Mouse (Mus musculus) liver, embryonic 18 days (tissue): ENCODE data around the gene Krt19. TPM values are rescaled to one million over a fixed set of nuclear protein-coding genes. Genes with fewer than 3 reads are reported as not detected.

ENCODE experiments used
- polyA plus RNA-seq: library from polyadenylated mRNA; depleted of rRNA; stranded (reverse); fragments of >200 nt; gene quantifications from 2 replicates; pipeline ENCODE4 v1.2.3, GENCODE M21; 2012; rRNA removed

Krt19 gene
- 7.7 and 10.3 TPM in 2 replicates for polyA plus RNA-seq

GRCm38 (mm10) chr11:100148615-100149330 lies at the start of gene Krt19:
Krt19 (minus strand) TSS chr11:100148665.

GRCm38 (mm10) chr11:100192992-100193391 lies 44.5 kb upstream of the Krt19 start, which contains the start of gene Krt9:
Krt9 (minus strand) TSS chr11:100193246.

GRCm38 (mm10) chr11:100135731-100136130 lies 12.7 kb downstream of the Krt19 start, which contains the start of gene Krt15:
Krt15 (minus strand) TSS chr11:100135928.

GRCm38 (mm10) chr11:100121466-100121865 lies 27.0 kb downstream of the Krt19 start, which contains the start of gene Krt13:
Krt13 (minus strand) TSS chr11:100121566.

GRCm38 (mm10) chr11:100105576-100106122 lies 42.8 kb downstream of the Krt19 start, which contains the start of gene Krt36:
Krt36 (minus strand) TSS chr11:100105626.

GRCm38 (mm10) chr11:100096141-100096540 lies 52.3 kb downstream of the Krt19 start, which contains the start of gene Krt35:
Krt35 (minus strand) TSS chr11:100096241.

Other genes with a start within 250 kb of the Krt19 start
- gene Krtap31-1, start 240.7 kb downstream of the Krt19 start, polyA plus RNA-seq: not detected in 2 replicates
- not detected in 2 replicates for gene Gm11565, start 233.9 kb downstream of the Krt19 start, polyA plus RNA-seq
- gene Krtap31-2, start 212.4 kb downstream of the Krt19 start, polyA plus RNA-seq: not detected in 2 replicates
- not detected in 2 replicates for gene Krtap9-5, start 200.2 kb downstream of the Krt19 start, polyA plus RNA-seq
- gene Krtap29-1, start 169.6 kb downstream of the Krt19 start, polyA plus RNA-seq: not detected in 2 replicates
- not detected in 2 replicates for gene Krtap16-1, start 162.1 kb downstream of the Krt19 start, polyA plus RNA-seq
- not detected in 2 replicates for gene Krtap17-1, start 154.7 kb downstream of the Krt19 start, polyA plus RNA-seq
- not detected in 2 replicates for gene Krt33a, start 132.5 kb downstream of the Krt19 start, polyA plus RNA-seq
- gene Krt33b, start 118.8 kb downstream of the Krt19 start, polyA plus RNA-seq: not detected in 2 replicates
- not detected in 2 replicates for gene Krt34, start 107.1 kb downstream of the Krt19 start, polyA plus RNA-seq
- not detected in 2 replicates for gene Krt31, start 98.1 kb downstream of the Krt19 start, polyA plus RNA-seq
- gene Krt32, start 60.4 kb downstream of the Krt19 start, polyA plus RNA-seq: not detected in 2 replicates
- gene Krt35, start 52.4 kb downstream of the Krt19 start, polyA plus RNA-seq: not detected in 2 replicates
- not detected in 2 replicates for gene Krt36, start 43.0 kb downstream of the Krt19 start, polyA plus RNA-seq
- gene Krt13, start 27.1 kb downstream of the Krt19 start, polyA plus RNA-seq: not detected in 2 replicates
- gene Krt15, start 12.7 kb downstream of the Krt19 start, polyA plus RNA-seq: 0.02 TPM in 1 of 2 replicates, not detected in the other
- gene Krt9, start 44.6 kb upstream of the Krt19 start, polyA plus RNA-seq: not detected in 2 replicates
- 0.66 and 0.87 TPM in 2 replicates for gene Krt14, start 58.9 kb upstream of the Krt19 start, polyA plus RNA-seq
- gene Krt16, start 100.2 kb upstream of the Krt19 start, polyA plus RNA-seq: not detected in 2 replicates
- gene Krt17, start 112.4 kb upstream of the Krt19 start, polyA plus RNA-seq: 0.17 and 0.23 TPM in 2 replicates
- gene Krt42, start 121.2 kb upstream of the Krt19 start, polyA plus RNA-seq: not detected in 2 replicates
- gene Eif1, start 171.2 kb upstream of the Krt19 start, polyA plus RNA-seq: 204 and 219 TPM in 2 replicates
- gene Gast, start 185.7 kb upstream of the Krt19 start, polyA plus RNA-seq: not detected in 2 replicates
- gene Hap1, start 207.5 kb upstream of the Krt19 start, polyA plus RNA-seq: 1.2 and 1.3 TPM in 2 replicates
- 11.3 and 13.5 TPM in 2 replicates for gene Jup, start 249.1 kb upstream of the Krt19 start, polyA plus RNA-seq